Mouse (Mus musculus) kidney, embryonic 16.5 days (tissue): ENCODE measurements around the gene Lzts2. TPM values are rescaled to one million over a fixed set of nuclear protein-coding genes. Genes with fewer than 3 reads are reported as not detected.
A peak's percentile ranks its signal among the peaks of the same experiment; 100 is the strongest.

ENCODE experiments used
- ATAC-seq: fragments of 200-750 bp; cut with Nextera tagmentation; 2 replicates; pipeline ENCODE4 v1.8.0; 2017; ENCODE audit warnings: moderate TSS enrichment; ENCODE audit not compliant: low FRiP score, low TSS enrichment
- H3K27ac ChIP-seq: fragments of 300-500 bp; sonication (generic); 2 replicates; pipeline ENCODE4 v1.5.1; 2014; ENCODE audit warnings: low read length
- H3K27me3 ChIP-seq: fragments of 300-500 bp; sonication (generic); 2 replicates; pipeline ENCODE4 v1.6.1; 2014; ENCODE audit warnings: low read length, control low read depth, mixed read lengths; ENCODE audit not compliant: insufficient read depth
- H3K36me3 ChIP-seq: fragments of 300-500 bp; sonication (generic); 2 replicates; pipeline ENCODE4 v1.6.1; 2014; ENCODE audit warnings: low read length, control low read depth, mixed read lengths; ENCODE audit not compliant: insufficient read depth
- H3K4me1 ChIP-seq: fragments of 300-500 bp; sonication (generic); 2 replicates; pipeline ENCODE4 v1.6.1; 2014; ENCODE audit warnings: low read length, control low read depth, mixed read lengths; ENCODE audit not compliant: insufficient read depth
- H3K4me2 ChIP-seq: fragments of 300-500 bp; sonication (generic); replicated peaks from 2 replicates; pipeline ENCODE4 v1.6.1; 2014; ENCODE audit warnings: low read depth, low read length
- H3K4me3 ChIP-seq: fragments of 300-500 bp; sonication (generic); 2 replicates; pipeline ENCODE4 v1.5.1; 2014; ENCODE audit warnings: mild to moderate bottlenecking, low read length
- H3K9ac ChIP-seq: fragments of 300-500 bp; sonication (generic); replicated peaks from 2 replicates; pipeline ENCODE4 v1.6.1; 2014; ENCODE audit warnings: low read length
- H3K9me3 ChIP-seq: fragments of 300-500 bp; sonication (generic); 2 replicates; pipeline ENCODE4 v1.6.1; 2016; ENCODE audit warnings: low read length, control low read depth
- WGBS: fragments of 180-500 bp; shearing (Covaris S2); extraction: QIAGEN DNeasy Blood & Tissue Kit; methylation state at CpG from one replicate; pipeline ENCODE4 v1.1.7; 2014; 5-methylcytosine and 5-hydroxymethylcytosine counted together
- polyA plus RNA-seq: library from polyadenylated mRNA; unstranded; fragments of >200 nt; fragmentation: Nextera tagmentation; extraction: Ambion mirVana; gene quantifications from 2 replicates; pipeline ENCODE4 v1.2.1, GENCODE M21; 2015

Gene Lzts2
- polyA plus RNA-seq, 1 experiment from 2014 or later: 59.2 TPM

DNA sequence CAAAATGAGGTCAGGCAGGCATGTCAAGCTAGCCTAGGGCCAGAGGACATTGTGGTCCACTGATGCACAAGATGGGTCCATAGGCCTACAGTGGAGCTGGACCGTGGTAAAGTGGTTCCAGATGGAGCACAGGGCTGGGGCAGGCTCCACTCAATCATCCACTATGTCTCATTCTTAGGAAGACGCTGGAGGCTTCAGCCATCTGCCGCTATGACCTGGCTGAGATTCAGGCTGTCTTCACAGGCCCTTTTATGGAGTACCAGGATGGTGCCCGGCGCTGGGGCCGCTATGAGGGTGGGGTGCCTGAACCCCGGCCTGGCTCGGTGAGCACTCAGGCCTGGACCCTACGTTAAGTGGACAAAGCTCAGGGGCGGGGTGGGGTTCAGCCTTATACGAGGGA lies 16.4 kb upstream of the Lzts2 start:
- Histone ChIP-seq H3K4me1 (no peaks in the 10 kb centered on the region), H3K9me3 (no peaks in the 10 kb centered on the region), H3K36me3 (peaks cover 13% of the 10 kb centered on the region; the same call in 1 of the 2 replicates), H3K27me3 (no peaks in the 10 kb centered on the region), H3K9ac (no peak overlapping the region), H3K4me2 (no peak overlapping the region), H3K27ac (no peak overlapping the region), H3K4me3 (no peak overlapping the region)
- peak; percentile 36; the same call in 1 of the 2 replicates for ATAC-seq
- 88% methylated on average over 11 of the region's 11 CpGs for WGBS

DNA sequence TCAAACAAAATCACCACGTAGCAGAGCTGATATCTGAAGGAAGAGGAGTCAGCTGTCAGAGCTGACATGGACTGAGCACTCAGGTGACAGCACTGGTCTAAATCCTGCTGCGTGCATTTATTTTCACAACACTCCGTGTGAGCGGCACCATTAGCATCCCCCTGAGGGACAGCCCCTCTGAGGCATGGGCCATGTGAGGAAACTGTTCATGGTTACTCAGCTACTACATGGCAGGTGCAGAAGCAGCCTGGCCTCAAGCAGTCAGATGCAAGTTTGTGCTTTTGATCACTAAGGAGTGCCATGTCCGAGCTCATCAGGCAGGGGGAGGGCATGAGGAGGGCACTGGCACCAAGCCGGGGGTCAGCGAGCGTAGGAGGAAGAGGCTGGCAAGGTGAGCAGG lies 14.6 kb upstream of the Lzts2 start:
- no peaks in the 10 kb centered on the region for H3K27me3 ChIP-seq
- H3K9me3 ChIP-seq: no peaks in the 10 kb centered on the region
- no peak overlapping the region for H3K4me2 ChIP-seq
- peaks cover 20% of the 10 kb centered on the region; the same call in 1 of the 2 replicates for H3K36me3 ChIP-seq
- ATAC-seq: no peak
- H3K4me1 ChIP-seq: peaks cover under 1% of the 10 kb centered on the region; the same call in 1 of the 2 replicates
- no peak overlapping the region for H3K9ac ChIP-seq
- no peak overlapping the region for H3K27ac ChIP-seq
- WGBS: 86% methylated on average over 8 of the region's 8 CpGs
- no peak overlapping the region for H3K4me3 ChIP-seq

DNA sequence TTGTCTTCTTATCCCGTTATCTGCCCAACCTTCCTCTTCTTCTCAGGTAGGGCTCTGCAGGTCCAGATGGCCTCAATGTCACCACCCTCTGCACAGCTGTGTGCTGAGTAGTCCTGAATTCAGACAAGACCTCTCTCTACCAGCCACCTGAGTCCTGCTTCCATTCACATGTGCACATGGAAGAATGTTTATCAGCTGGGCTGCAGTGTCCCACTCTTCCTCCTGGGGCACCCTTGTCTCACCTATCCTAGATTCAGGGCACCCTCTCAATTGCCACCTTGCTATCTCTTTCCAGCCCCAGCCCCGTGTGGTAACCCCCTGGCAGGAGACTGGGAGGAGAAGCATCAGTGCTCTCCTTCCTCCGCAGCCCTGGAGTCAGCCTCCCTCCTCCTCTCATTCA lies 11.9 kb upstream of the Lzts2 start:
- WGBS: 70% methylated on average over 3 of the region's 3 CpGs

GRCm38 (mm10) chr19:45003740-45004516 lies 10.3 kb upstream of the Lzts2 start:
- peaks cover 20% of the 10 kb centered on the region; the same call in 1 of the 2 replicates for H3K36me3 ChIP-seq
- no peak overlapping the region for H3K4me2 ChIP-seq
- H3K4me3 ChIP-seq: no peak overlapping the region
- no peak overlapping the region for H3K9ac ChIP-seq
- no peaks in the 10 kb centered on the region for H3K27me3 ChIP-seq
- 88% methylated on average over 7 of the region's 7 CpGs for WGBS
- H3K4me1 ChIP-seq: peaks cover 21% of the 10 kb centered on the region
- no peaks in the 10 kb centered on the region for H3K9me3 ChIP-seq
- no peak overlapping the region for H3K27ac ChIP-seq
- ATAC-seq: no peak

More for the DNA sequence above, 11.9 kb upstream of the Lzts2 start:
- no peak for ATAC-seq
- no peak overlapping the region for H3K4me3 ChIP-seq
- H3K9me3 ChIP-seq: no peaks in the 10 kb centered on the region
- no peaks in the 10 kb centered on the region for H3K27me3 ChIP-seq
- peaks cover 20% of the 10 kb centered on the region; the same call in 1 of the 2 replicates for H3K36me3 ChIP-seq
- no peak overlapping the region for H3K4me2 ChIP-seq
- H3K27ac ChIP-seq: no peak overlapping the region
- H3K9ac ChIP-seq: no peak overlapping the region
- peaks cover 17% of the 10 kb centered on the region for H3K4me1 ChIP-seq

GRCm38 (mm10) chr19:45005444-45005843 lies 8.8 kb upstream of the Lzts2 start, which contains the start of gene Twnk:
Gene Twnk (plus strand): TSS chr19:45005663.
- WGBS: 10% methylated on average over 16 of the region's 16 CpGs
- H3K4me2 ChIP-seq: peak within 1 kb of the TSS; percentile 86
- H3K9me3 ChIP-seq: no peaks in the 10 kb centered on the region
- H3K4me1 ChIP-seq: peaks cover 24% of the 10 kb centered on the region
- H3K36me3 ChIP-seq: peaks cover 29% of the 10 kb centered on the region
- ATAC-seq: no peak
- peak within 1 kb of the TSS; percentile 97 for H3K4me3 ChIP-seq
- no peaks in the 10 kb centered on the region for H3K27me3 ChIP-seq
- H3K9ac ChIP-seq: peak within 1 kb of the TSS; percentile 90
- H3K27ac ChIP-seq: peak within 1 kb of the TSS; percentile 87

DNA sequence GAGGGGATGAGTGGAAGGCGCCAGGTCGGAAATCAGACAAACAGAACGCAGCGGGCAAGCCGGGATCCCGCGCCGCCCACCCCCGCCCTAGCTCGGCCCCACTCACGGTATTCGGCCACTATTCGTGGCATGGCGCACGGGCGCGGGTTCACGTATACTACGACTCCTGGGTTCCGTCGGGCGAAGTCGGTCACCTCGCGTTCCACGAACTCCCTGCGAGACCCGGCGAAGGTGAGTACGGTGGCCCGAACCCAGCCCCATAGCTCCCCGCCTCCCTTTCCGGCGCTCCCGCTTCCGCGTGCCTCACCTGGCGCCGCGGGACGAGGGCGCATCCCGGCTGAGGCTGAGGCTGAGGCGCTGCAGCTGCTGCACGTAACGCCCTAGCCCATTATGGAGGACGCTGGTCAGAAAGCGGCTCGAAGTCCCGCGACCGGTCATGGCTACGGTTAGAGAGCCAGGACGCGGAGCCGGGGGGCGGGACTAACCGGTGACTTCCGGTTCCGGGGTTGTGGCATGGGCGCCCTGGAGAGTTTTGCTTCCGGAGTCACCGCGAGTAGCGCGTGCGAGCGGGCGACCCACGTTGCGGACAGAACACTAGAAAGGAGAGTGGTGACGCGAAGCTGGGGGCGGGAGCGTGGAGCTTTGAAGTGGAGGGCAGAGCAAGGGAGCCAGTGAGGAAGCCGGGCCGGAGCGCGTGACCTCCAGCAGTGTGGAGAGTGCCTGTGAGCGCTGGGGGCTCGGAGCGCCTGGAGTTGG lies 8.1 kb upstream of the Lzts2 start, which contains the start of gene Mrpl43:
Gene Mrpl43, minus strand, starts transcription at position 486 of the 756 bp plus-strand sequence.
- under 1% methylated on average over 77 of the region's 82 CpGs for WGBS
- peak; percentile 92 for ATAC-seq
- Histone ChIP-seq H3K9ac (peak within 1 kb of the TSS; percentile 90), H3K27ac (peak within 1 kb of the TSS; percentile 87), H3K9me3 (no peaks in the 10 kb centered on the region), H3K4me3 (peak within 1 kb of the TSS; percentile 97), H3K4me1 (peaks cover 24% of the 10 kb centered on the region), H3K36me3 (peaks cover 30% of the 10 kb centered on the region), H3K27me3 (no peaks in the 10 kb centered on the region), H3K4me2 (peak within 1 kb of the TSS; percentile 86)

DNA sequence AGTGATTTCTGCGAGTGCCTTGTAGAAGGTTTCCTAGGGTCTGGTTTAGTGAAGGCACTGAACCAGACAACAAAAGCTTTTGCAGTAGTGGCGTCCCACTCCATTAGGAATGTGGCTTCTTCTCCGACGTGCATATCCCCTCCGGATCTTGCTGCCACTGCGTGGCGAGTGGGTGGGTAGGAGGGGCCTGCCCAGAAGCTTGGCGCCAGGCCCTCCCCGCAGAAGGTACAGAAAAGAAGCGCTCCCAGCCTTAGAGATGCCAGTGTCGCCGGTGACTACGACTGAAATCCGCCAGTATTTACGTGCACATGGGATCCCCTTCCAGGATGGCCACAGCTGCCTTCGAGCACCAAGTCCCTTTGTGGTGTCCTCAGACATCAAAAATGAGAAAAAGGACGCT lies 7.2 kb upstream of the Lzts2 start:
- H3K36me3 ChIP-seq: peaks cover 32% of the 10 kb centered on the region
- ATAC-seq: no peak
- WGBS: 38% methylated on average over 17 of the region's 17 CpGs

DNA sequence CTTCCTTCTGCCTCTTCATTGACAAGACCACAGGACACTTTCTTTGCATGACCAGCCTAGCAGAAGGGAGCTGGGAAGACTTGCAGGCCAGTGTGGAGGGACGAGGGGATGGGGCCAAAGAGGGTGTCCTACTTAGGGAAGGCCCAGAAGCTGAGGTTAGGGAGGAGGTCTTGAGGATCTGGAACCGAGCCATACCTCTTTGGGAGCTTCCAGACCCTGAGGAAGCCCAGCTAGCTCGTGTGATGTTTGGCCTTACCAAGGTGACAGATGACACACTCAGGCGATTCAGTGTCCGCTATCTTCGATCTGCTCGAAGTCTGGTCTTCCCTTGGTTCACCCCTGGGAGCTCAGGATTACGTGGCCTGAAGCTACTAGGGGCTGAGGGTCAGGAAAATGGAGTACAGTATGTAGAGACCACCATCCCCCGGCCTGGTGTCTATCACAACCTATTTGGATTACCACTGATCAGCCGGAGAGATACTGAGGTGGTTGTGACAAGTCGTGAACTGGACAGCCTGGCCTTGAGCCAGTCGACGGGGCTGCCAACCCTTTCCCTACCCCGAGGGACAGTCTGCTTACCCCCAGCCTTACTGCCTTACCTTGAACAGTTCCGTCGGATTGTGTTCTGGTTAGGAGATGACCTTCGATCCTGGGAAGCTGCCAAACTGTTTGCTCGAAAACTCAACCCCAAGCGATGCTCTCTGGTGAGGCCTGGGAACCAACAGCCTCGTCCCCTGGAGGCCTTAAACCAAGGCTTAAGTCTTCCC lies 6.6 kb upstream of the Lzts2 start:
- 90% methylated on average over 20 of the region's 20 CpGs for WGBS

More for the DNA sequence above, 7.2 kb upstream of the Lzts2 start:
- Histone ChIP-seq H3K4me3 (peak overlapping the region; percentile 97), H3K4me2 (peak overlapping the region; percentile 86), H3K9ac (peak overlapping the region; percentile 90), H3K27ac (peak overlapping the region; percentile 87), H3K27me3 (no peaks in the 10 kb centered on the region), H3K4me1 (peaks cover 24% of the 10 kb centered on the region), H3K9me3 (no peaks in the 10 kb centered on the region)

GRCm38 (mm10) chr19:45010646-45011045 lies 3.6 kb upstream of the Lzts2 start:
- H3K27ac ChIP-seq: no peak overlapping the region
- H3K4me2 ChIP-seq: no peak overlapping the region
- no peak overlapping the region for H3K4me3 ChIP-seq
- 92% methylated on average over 4 of the region's 4 CpGs for WGBS
- H3K4me1 ChIP-seq: peaks cover 39% of the 10 kb centered on the region
- H3K36me3 ChIP-seq: peaks cover 24% of the 10 kb centered on the region
- no peak overlapping the region for H3K9ac ChIP-seq
- H3K9me3 ChIP-seq: no peaks in the 10 kb centered on the region
- ATAC-seq: no peak
- no peaks in the 10 kb centered on the region for H3K27me3 ChIP-seq

More for the DNA sequence above, 6.6 kb upstream of the Lzts2 start:
- H3K27ac ChIP-seq: no peak overlapping the region
- peak overlapping the region; percentile 86 for H3K4me2 ChIP-seq
- no peaks in the 10 kb centered on the region for H3K9me3 ChIP-seq
- H3K27me3 ChIP-seq: no peaks in the 10 kb centered on the region
- H3K9ac ChIP-seq: peak overlapping the region; percentile 90
- no peak for ATAC-seq
- peak overlapping the region; percentile 97 for H3K4me3 ChIP-seq
- peaks cover 32% of the 10 kb centered on the region for H3K36me3 ChIP-seq
- H3K4me1 ChIP-seq: peaks cover 24% of the 10 kb centered on the region
